Mouse (Mus musculus): ENCODE measurements at regions not wholly inside any gene's neighbourhood (a gene's known extent, or its start where the extent isn't known, plus 50 kb on each side); places are given as distances from the start of the nearest gene placed in this dataset.

DNA sequence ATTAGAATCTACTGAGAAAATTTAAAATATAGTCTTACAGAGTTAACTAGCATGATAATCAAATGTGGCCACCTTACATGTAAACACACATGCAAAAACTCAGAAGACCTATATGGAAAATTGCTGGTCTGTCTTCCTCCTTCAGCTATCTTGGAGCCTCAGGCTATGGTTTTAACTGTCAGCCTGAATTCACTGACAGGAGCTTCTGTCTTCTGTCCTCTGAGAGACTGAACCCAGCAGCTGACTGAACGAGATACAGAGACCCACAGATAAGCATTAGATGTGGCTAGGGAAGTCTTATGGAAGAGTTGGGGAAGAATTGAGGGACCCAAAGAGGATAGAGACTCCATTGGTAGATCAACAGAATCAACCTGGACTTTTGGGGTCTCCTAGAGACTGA is 360.0 kb upstream of the Meox2 start:
- no peak for DNase-seq

DNA sequence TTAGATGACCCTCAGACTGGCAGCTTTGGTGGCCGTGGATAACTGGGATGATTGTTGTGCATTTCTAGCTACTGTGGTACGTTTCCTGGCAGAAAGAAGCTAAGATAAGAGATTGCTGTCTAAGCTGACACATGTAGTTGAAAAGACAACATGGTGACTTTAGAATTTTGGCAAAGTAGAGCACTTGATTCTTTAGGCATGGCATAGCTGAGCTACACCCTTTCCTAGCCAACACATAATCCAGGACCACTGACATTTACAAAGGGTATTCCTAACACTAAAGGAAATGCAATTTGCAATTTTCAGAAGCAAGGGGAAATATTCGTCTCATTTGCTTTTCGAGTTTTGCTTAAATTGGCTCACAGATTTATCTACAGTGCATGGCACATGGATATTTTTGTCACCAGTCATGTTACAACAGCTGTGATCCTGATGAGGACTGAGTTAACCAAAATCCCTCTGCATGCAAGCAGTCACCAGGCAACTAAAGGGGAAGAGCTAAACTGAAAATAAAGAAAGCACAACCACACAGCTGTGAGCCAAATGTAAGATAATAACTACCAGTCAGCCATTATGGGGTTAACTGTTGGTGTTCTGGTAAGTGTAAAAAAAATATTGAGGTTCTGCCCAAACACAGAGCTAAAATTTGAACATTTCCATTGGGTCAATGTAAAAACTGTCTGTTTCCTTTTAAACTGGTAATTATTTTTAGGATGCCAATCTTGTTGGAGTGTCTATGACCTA is 342.9 kb upstream of the Meox2 start:
- DNase-seq: no peak

GRCm38 (mm10) chr12:36766167-36766566 is 342.2 kb upstream of the Meox2 start:
- DNase-seq: no peak

DNA sequence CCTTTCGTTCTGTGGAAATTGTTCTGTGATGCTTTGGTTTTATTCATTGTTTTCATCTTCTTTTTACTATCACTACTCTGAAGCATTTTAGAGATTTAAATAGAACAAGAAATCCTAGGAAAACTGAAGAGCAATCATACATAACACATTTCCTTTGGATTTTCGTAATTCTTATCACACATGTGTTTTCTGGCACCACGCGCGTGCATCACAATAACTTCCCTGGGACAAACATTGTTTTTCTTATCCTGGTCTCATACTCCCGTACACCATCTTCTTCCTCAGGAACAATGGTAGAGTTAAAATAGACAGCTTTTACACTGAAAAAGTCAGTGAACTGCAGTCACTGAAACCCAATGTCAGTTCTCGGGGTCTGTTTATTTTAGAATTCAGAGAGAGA is 327.6 kb upstream of the Meox2 start:
- DNase-seq: no peak

DNA sequence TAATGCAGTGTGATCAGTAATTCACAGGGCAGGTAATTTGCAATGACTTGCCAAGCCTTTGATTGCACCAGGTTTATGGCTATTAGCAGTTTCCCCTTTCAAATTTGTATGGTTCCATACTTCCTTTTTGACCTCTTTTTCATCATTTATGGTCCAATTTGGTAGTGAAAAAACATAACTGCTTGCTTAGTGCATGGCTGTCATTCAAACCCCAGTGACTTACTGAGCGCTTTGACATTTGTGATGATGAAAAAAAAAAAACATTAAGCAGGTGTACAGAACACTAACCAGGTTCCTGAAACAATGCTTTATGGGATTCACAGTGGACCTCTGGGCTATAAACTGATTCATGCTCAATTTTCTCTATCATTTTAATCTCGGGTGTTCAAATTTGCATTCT is 317.5 kb upstream of the Meox2 start:
- no peak for DNase-seq

GRCm38 (mm10) chr12:36791430-36791829 is 316.9 kb upstream of the Meox2 start:
- no peak for DNase-seq

DNA sequence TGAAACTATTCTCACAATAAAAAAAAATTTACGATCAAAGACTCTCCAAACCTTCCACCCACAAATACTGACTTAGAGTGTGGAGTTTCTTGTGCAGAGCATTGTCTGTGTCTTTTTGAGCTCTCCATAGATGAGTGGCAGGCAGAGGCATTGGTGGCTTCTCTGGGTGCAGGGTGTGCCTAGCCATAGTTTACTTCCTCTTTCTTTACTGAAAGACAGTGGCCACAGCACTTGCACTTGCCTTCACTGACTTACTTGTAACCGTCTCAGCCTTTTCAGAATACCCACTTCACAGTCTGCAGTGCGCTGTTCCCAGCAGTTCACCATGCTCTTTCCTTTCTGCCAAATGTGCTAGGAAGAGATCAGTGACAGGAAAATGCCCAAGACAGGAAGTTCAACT is 316.1 kb upstream of the Meox2 start:
- DNase-seq: no peak

DNA sequence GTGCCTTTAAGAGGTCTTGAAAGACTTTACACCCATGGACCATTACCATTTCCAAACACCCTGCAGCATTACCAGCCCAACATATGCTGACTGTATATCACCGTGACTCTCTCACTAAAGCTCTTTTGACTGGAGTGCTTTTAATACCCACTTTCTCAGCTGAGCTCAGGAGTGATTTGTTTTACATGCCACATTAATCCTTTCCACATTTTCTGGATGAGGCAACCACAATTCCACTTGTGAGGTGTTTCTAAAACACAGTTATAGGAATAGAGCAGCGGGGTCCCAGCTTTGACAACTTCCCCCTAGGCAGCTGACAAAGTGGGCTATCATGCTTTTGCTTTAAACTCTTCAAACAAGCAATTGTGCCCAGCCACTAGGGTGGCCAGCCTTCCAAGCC is 314.5 kb upstream of the Meox2 start:
- no peak for DNase-seq

- DNase-seq: no peak
Measured at GRCm38 (mm10) chr12:36796201-36796600, 312.1 kb upstream of the Meox2 start.

DNA sequence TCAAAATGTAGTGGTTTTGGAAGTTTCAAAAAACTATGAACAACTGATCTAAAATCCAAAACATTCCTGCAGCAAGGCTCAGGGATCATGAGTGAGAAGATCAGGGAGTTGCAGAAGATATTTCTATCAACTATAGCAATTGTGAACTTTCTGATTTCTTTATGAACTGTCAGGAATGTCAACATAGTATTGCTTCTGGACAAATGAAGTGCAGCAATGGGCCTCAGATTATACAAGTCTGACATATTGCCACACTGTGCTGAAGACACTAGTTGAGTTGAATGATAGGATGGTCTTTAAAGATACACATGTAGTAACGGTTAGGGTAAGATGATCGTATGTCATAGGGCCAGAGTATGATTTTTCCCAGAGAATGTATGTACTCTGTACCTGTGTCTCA is 290.4 kb upstream of the Meox2 start:
- DNase-seq: no peak

DNA sequence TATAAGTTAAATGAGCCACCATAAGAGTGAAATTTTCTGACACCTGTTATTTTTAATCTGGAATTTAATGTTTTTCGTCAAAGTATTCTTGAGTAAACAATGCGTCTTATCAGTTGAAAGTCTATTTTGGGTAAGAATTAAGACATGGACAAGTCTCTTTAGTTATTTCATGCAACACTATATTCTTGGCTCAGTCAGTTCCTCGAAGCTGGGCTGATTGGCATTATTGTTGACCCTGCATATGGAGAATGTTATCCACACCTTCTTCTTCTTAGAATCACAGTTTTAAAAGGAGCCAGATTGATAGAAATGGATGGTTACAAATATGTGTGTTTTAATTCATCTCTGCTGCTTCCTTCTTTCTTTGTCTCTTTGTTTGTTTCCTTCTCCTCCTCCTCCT is 289.5 kb upstream of the Meox2 start:
- DNase-seq: no peak

DNA sequence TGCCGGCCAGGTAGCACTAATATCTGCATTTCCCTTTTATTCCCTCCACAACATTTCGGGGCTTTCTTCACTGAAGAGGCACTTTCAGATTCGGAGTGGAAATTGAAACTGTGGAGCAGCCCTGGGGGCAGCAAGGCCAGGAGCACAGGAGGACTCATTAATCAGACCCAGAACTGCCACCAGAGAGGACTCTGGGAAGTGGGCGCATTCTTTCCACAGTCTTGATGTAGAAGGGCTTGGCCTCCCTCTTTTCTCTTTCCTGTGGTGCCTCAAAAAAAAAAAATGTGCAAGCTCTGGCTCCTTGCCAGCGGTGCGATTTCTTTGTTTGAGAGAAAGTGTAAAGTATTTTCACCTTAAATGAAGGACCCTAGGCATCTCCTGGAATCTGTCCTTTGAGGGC is 281.6 kb upstream of the Meox2 start:
- DNase-seq: peak in 1 of 2 experiments; percentile 3

GRCm38 (mm10) chr12:36831307-36831997 is 276.9 kb upstream of the Meox2 start:
- DNase-seq: no peak

GRCm38 (mm10) chr12:36842957-36843356 is 265.4 kb upstream of the Meox2 start:
- no peak for DNase-seq

DNA sequence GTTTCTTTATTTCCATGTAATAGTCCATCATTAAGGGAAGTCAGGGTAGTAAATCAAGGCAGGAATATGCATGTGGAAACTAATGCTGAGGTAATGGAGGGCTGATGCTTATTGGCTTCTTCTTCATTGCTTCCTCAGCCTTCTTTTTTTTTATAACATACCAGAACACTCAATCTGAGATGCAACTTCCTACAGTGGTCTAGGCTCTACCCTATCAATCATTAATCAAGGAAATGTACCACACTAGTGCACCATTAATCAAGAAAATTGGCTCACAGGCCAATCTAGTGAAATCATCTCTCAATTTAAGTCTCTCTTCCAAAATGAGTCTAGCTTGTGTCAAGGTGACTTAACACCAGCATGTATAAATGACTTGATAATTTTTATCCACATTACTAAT is 263.2 kb upstream of the Meox2 start:
- no peak for DNase-seq

- DNase-seq: peak; percentile 44 to 64
Measured at GRCm38 (mm10) chr12:36849086-36849485, 259.3 kb upstream of the Meox2 start.

DNA sequence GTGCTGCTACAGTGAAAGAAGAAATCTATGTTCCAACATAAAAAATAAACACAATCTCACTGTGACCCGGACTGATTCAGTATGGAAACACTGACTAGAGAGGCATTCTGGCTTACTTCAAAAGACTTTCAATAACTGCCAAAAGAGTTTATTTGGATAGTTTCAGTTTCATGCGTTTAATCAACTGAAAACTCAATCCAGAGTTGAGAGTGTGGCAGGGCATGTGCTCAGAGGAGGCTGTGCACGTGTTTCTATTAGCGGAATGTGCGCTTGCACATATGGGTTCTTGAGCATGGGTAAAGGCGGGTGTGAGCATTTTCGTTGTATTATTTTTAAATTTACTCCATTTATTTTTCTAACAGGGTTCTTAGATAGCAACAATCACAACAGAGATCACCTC is 245.2 kb upstream of the Meox2 start:
- DNase-seq: no peak

- no peak for DNase-seq
Measured at GRCm38 (mm10) chr12:36880724-36881123, 227.6 kb upstream of the Meox2 start.

DNA sequence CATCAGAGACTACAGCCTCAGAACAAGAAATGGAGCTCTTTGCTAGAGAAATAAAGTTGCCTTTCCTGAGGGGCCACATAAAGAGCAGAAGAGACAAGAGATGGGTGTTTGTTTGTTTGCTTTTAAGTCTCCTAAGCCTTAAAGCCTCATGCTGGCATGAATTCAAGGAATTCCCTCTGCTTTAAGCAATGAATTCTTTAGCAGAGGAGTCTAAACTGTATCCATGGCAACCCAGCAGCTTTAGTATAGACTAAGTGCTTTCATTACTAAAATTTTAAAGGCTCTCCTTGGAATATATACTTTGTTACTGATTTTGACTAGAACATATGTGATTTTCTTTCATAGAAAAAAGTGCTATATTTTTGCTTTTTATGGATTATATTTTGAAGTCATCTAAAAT is 195.0 kb upstream of the Meox2 start:
- no peak for DNase-seq

DNA sequence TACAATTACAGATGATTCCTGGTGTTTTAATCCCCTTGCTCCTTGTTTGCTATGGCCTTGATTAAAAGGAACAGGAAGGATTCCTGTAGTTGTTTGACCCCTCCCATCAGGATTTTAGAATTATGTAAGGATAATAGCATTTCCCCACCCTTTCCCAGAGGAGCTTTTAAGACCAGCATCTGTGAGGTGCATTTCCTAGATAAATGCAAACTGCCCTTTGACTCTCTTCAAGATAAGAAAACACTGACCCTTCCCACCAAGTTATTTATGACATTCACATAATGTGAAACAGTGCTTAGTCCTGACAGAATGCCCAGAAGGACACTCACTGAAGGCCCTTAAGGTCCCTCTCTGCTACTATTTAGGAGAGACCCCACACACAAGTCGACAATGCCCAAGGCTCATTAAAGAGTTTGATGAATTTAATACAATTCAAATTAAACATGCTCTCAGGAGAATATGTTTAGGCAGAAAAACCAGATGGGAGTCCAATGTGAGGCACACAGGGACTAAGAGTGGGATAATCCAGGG is 190.7 kb upstream of the Meox2 start:
- no peak for DNase-seq

DNA sequence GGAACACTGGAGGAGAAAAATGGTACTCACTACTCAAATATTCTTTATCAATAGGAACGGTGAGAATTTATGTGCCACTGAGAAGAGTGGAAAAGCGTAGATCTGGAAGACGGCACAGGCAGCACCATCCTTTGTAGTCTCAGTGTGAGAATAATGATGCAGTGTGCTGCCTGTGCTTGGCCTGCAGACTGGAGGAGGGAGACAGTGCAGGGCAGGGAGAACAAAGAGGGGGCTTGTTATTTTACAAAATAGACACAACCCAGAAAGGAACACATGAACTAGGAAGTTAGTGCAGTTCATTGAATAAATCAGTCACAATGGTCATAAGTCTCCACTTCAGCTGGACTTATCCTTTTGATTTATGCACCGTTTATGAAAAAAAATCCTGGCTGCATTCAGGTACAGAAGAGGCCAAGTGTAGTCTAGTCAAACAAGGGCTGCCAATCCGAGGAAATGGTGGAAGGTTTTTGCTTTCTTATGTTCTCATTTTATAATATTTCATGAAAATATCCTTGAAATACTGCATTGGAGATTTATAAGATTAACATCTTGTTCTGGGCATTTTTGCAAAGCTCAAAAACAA is 190.0 kb upstream of the Meox2 start:
- DNase-seq: no peak

- no peak for DNase-seq
Measured at GRCm38 (mm10) chr12:36923558-36923957, 184.8 kb upstream of the Meox2 start.

- DNase-seq: no peak
Measured at GRCm38 (mm10) chr12:36926225-36926624, 182.1 kb upstream of the Meox2 start.

Measured in adrenal gland, postnatal 36 days (tissue).